Mouse (Mus musculus): Measurements from ENCODE around the gene Msantd2. TPM values are rescaled to one million over a fixed set of nuclear protein-coding genes. Genes with fewer than 3 reads are reported as not detected.

Msantd2 gene
- polyA plus RNA-seq, 1 experiment from 2014 or later: 8.1 TPM

- H3K4me3 ChIP-seq (ENCODE audit: low read length): no peak overlapping the region
- ATAC-seq: no peak
- WGBS: 61% methylated on average over 3 of the region's 3 CpGs
Measured at GRCm38 (mm10) chr9:37495761-37496160, 6.6 kb downstream of the Msantd2 start.

DNA sequence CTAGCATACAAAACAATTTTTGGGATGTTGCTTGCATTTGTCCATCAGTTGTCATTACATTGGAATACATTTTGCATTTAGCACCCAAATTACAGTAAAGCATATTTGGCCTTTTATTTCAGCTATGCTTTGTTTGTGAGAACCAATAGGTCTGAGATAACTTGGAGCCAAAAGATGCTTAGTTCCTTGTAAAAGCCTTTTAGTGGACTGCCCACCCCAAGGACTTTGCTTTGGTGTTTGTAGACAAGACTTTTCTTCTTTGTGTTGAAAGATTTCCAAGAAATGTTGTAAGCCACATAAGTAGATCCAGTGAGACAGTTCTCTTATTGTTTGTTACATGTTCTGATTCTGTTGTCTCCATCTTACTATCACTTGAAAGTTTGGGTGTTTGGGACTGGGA is 7.2 kb downstream of the Msantd2 start:
- H3K9me3 ChIP-seq (ENCODE audit: control insufficient read depth, low read length): no peaks in the 10 kb centered on the region
- no peak for ATAC-seq
- no peak overlapping the region for H3K27ac ChIP-seq (ENCODE audit: low read length)
- no peak overlapping the region for H3K9ac ChIP-seq (ENCODE audit: low read depth, low read length)
- H3K4me1 ChIP-seq (ENCODE audit: control insufficient read depth, insufficient read depth, low read length): no peaks in the 10 kb centered on the region
- no peak overlapping the region for H3K4me2 ChIP-seq (ENCODE audit: low read depth, low read length)
- H3K27me3 ChIP-seq (replicated peaks; ENCODE audit: control insufficient read depth, insufficient read depth, low read length): no peaks in the 10 kb centered on the region
- no peak overlapping the region for H3K4me3 ChIP-seq (ENCODE audit: low read length)
- no peaks in the 10 kb centered on the region; the same call in 1 of the 2 replicates for H3K36me3 ChIP-seq (ENCODE audit: control insufficient read depth, insufficient read depth, low read length)

More at GRCm38 (mm10) chr9:37495761-37496160, 6.6 kb downstream of the Msantd2 start:
- Histone ChIP-seq H3K9ac (ENCODE audit: low read depth, low read length) (no peak overlapping the region), H3K27ac (ENCODE audit: low read length) (no peak overlapping the region), H3K36me3 (ENCODE audit: control insufficient read depth, insufficient read depth, low read length) (no peaks in the 10 kb centered on the region; the same call in 1 of the 2 replicates), H3K27me3 (replicated peaks; ENCODE audit: control insufficient read depth, insufficient read depth, low read length) (no peaks in the 10 kb centered on the region), H3K4me1 (ENCODE audit: control insufficient read depth, insufficient read depth, low read length) (peaks cover 2% of the 10 kb centered on the region; the same call in 1 of the 2 replicates), H3K4me2 (ENCODE audit: low read depth, low read length) (no peak overlapping the region), H3K9me3 (ENCODE audit: control insufficient read depth, low read length) (no peaks in the 10 kb centered on the region)

- no peak overlapping the region for H3K4me2 ChIP-seq (ENCODE audit: low read depth, low read length)
- ATAC-seq: no peak
- no peaks in the 10 kb centered on the region for H3K9me3 ChIP-seq (ENCODE audit: control insufficient read depth, low read length)
- H3K4me1 ChIP-seq (ENCODE audit: control insufficient read depth, insufficient read depth, low read length): no peaks in the 10 kb centered on the region
- H3K27me3 ChIP-seq (replicated peaks; ENCODE audit: control insufficient read depth, insufficient read depth, low read length): no peaks in the 10 kb centered on the region
- no peak overlapping the region for H3K9ac ChIP-seq (ENCODE audit: low read depth, low read length)
- no peaks in the 10 kb centered on the region; the same call in 1 of the 2 replicates for H3K36me3 ChIP-seq (ENCODE audit: control insufficient read depth, insufficient read depth, low read length)
- WGBS: 91% methylated on average over 3 of the region's 3 CpGs
- H3K4me3 ChIP-seq (ENCODE audit: low read length): no peak overlapping the region
- H3K27ac ChIP-seq (ENCODE audit: low read length): no peak overlapping the region
Measured at GRCm38 (mm10) chr9:37500201-37500600, 11.1 kb downstream of the Msantd2 start.

DNA sequence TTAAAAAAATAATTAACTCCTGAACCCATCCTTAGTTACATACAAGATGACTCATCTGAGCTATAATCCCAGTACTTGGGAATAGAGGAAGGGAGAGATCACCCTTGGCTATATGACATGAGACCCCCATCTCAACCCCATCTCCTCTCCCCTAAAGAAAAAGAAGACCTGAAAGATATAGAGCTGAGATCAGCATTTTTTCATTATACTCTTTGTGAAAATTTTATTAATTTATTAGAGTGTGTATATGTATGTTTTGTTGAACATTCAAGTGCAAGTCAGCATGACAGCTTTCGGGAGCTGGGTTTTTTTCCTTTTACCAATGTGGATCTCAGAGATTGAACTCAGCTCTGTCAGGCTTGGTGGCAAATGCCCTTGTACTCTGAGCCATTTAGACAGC is 12.1 kb downstream of the Msantd2 start:
- Histone ChIP-seq H3K4me1 (ENCODE audit: control insufficient read depth, insufficient read depth, low read length) (no peaks in the 10 kb centered on the region), H3K9me3 (ENCODE audit: control insufficient read depth, low read length) (no peaks in the 10 kb centered on the region), H3K36me3 (ENCODE audit: control insufficient read depth, insufficient read depth, low read length) (no peaks in the 10 kb centered on the region; the same call in 1 of the 2 replicates), H3K27ac (ENCODE audit: low read length) (no peak overlapping the region), H3K4me3 (ENCODE audit: low read length) (no peak overlapping the region), H3K9ac (ENCODE audit: low read depth, low read length) (no peak overlapping the region), H3K27me3 (replicated peaks; ENCODE audit: control insufficient read depth, insufficient read depth, low read length) (no peaks in the 10 kb centered on the region), H3K4me2 (ENCODE audit: low read depth, low read length) (no peak overlapping the region)
- 88% methylated on average over 1 of the region's 1 CpGs for WGBS
- no peak for ATAC-seq

DNA sequence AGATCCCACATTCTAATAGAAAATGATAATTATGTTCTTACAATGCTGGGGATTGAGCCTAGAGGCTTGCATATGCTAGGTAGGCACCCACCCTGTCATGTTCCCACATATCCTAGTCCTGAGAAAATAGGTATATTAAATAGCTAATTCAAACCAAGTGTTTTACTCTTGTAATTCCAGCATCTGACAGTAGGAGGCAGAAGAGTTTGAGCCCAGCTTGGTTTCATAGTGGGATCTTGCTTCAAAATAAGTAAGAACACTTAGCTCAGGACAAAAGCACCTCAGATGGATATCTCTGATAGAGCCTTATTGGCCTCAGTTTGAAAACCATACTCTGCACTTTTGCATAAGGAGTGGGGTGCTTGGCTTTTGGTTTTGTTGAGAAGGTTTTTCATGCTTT is 15.2 kb downstream of the Msantd2 start:
- H3K4me2 ChIP-seq (ENCODE audit: low read depth, low read length): no peak overlapping the region

GRCm38 (mm10) chr9:37506023-37506422 is 16.9 kb downstream of the Msantd2 start:
- WGBS: 76% methylated on average over 1 of the region's 1 CpGs
- Histone ChIP-seq H3K4me1 (ENCODE audit: control insufficient read depth, insufficient read depth, low read length) (no peaks in the 10 kb centered on the region), H3K4me3 (ENCODE audit: low read length) (no peak overlapping the region), H3K4me2 (ENCODE audit: low read depth, low read length) (no peak overlapping the region), H3K27me3 (replicated peaks; ENCODE audit: control insufficient read depth, insufficient read depth, low read length) (no peaks in the 10 kb centered on the region), H3K36me3 (ENCODE audit: control insufficient read depth, insufficient read depth, low read length) (no peaks in the 10 kb centered on the region), H3K27ac (ENCODE audit: low read length) (no peak overlapping the region), H3K9me3 (ENCODE audit: control insufficient read depth, low read length) (no peaks in the 10 kb centered on the region), H3K9ac (ENCODE audit: low read depth, low read length) (no peak overlapping the region)
- ATAC-seq: no peak

More for the DNA sequence above, 15.2 kb downstream of the Msantd2 start:
- no peaks in the 10 kb centered on the region for H3K4me1 ChIP-seq (ENCODE audit: control insufficient read depth, insufficient read depth, low read length)
- no peaks in the 10 kb centered on the region; the same call in 1 of the 2 replicates for H3K36me3 ChIP-seq (ENCODE audit: control insufficient read depth, insufficient read depth, low read length)
- no peaks in the 10 kb centered on the region for H3K27me3 ChIP-seq (replicated peaks; ENCODE audit: control insufficient read depth, insufficient read depth, low read length)
- H3K4me3 ChIP-seq (ENCODE audit: low read length): no peak overlapping the region
- no peak for ATAC-seq
- H3K9ac ChIP-seq (ENCODE audit: low read depth, low read length): no peak overlapping the region
- H3K9me3 ChIP-seq (ENCODE audit: control insufficient read depth, low read length): no peaks in the 10 kb centered on the region
- no peak overlapping the region for H3K27ac ChIP-seq (ENCODE audit: low read length)

GRCm38 (mm10) chr9:37512097-37512496 is 23.0 kb downstream of the Msantd2 start:
- Histone ChIP-seq H3K4me3 (ENCODE audit: low read length) (no peak overlapping the region), H3K36me3 (ENCODE audit: control insufficient read depth, insufficient read depth, low read length) (no peaks in the 10 kb centered on the region), H3K4me1 (ENCODE audit: control insufficient read depth, insufficient read depth, low read length) (no peaks in the 10 kb centered on the region), H3K4me2 (ENCODE audit: low read depth, low read length) (no peak overlapping the region), H3K27ac (ENCODE audit: low read length) (no peak overlapping the region), H3K27me3 (replicated peaks; ENCODE audit: control insufficient read depth, insufficient read depth, low read length) (no peaks in the 10 kb centered on the region), H3K9me3 (ENCODE audit: control insufficient read depth, low read length) (no peaks in the 10 kb centered on the region), H3K9ac (ENCODE audit: low read depth, low read length) (no peak overlapping the region)
- WGBS: 95% methylated on average over 2 of the region's 2 CpGs
- ATAC-seq: no peak

DNA sequence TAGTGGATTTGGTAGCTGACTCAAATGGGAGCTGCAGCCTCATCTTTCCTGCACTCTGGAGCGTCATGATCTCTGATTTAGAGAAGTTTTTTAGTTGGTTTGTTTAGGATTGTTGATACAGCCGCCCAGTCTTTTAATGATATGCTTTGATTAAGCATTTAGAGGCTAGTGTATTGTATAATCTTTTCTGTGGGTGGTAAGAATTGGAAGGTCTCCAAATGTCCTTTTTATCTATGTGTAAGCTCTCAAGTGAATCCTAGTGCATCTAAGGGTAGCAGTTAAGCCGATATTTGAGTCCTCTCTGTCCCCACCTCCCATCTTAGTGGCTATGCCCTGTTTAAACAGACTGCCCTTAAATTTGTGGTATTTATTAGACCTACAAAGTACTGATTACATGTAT is 25.3 kb downstream of the Msantd2 start:
- no peaks in the 10 kb centered on the region for H3K4me1 ChIP-seq (ENCODE audit: control insufficient read depth, insufficient read depth, low read length)
- no peak for ATAC-seq
- 67% methylated on average over 3 of the region's 3 CpGs for WGBS
- no peaks in the 10 kb centered on the region for H3K27me3 ChIP-seq (replicated peaks; ENCODE audit: control insufficient read depth, insufficient read depth, low read length)
- H3K36me3 ChIP-seq (ENCODE audit: control insufficient read depth, insufficient read depth, low read length): no peaks in the 10 kb centered on the region
- H3K4me2 ChIP-seq (ENCODE audit: low read depth, low read length): no peak overlapping the region
- H3K9ac ChIP-seq (ENCODE audit: low read depth, low read length): no peak overlapping the region
- no peaks in the 10 kb centered on the region for H3K9me3 ChIP-seq (ENCODE audit: control insufficient read depth, low read length)
- no peak overlapping the region for H3K4me3 ChIP-seq (ENCODE audit: low read length)
- H3K27ac ChIP-seq (ENCODE audit: low read length): no peak overlapping the region

GRCm38 (mm10) chr9:37517467-37517866 is 28.3 kb downstream of the Msantd2 start:
- Histone ChIP-seq H3K36me3 (ENCODE audit: control insufficient read depth, insufficient read depth, low read length) (no peaks in the 10 kb centered on the region), H3K27me3 (replicated peaks; ENCODE audit: control insufficient read depth, insufficient read depth, low read length) (no peaks in the 10 kb centered on the region), H3K4me3 (ENCODE audit: low read length) (no peak overlapping the region), H3K27ac (ENCODE audit: low read length) (no peak overlapping the region), H3K9me3 (ENCODE audit: control insufficient read depth, low read length) (no peaks in the 10 kb centered on the region), H3K4me1 (ENCODE audit: control insufficient read depth, insufficient read depth, low read length) (no peaks in the 10 kb centered on the region), H3K4me2 (ENCODE audit: low read depth, low read length) (no peak overlapping the region), H3K9ac (ENCODE audit: low read depth, low read length) (no peak overlapping the region)
- WGBS: 78% methylated on average over 1 of the region's 1 CpGs
- 0 out of 2 replicates have a peak, but pooled peaks have one; percentile 44 for ATAC-seq

DNA sequence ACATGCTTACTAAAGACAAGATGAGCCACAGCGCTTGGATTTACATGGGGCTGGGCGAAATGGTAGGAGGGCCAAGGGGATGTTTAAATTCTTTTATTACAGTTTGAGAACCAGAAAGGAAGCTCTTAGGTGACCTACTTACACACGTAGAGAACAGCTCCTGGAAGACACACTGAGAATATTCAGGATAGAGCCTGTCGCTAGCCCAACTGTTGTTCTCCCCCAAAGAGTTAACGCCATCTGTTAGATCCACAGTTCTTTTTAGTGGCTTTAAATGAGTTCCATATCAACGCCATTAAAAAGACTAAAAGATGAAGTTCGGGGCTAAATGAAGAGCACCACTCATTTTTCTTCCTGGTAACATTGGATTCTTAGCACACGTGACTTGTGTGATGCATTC is 29.9 kb downstream of the Msantd2 start:
- Histone ChIP-seq H3K4me2 (ENCODE audit: low read depth, low read length) (no peak overlapping the region), H3K9ac (ENCODE audit: low read depth, low read length) (no peak overlapping the region), H3K9me3 (ENCODE audit: control insufficient read depth, low read length) (no peaks in the 10 kb centered on the region), H3K4me3 (ENCODE audit: low read length) (no peak overlapping the region), H3K27me3 (replicated peaks; ENCODE audit: control insufficient read depth, insufficient read depth, low read length) (no peaks in the 10 kb centered on the region), H3K27ac (ENCODE audit: low read length) (no peak overlapping the region), H3K4me1 (ENCODE audit: control insufficient read depth, insufficient read depth, low read length) (no peaks in the 10 kb centered on the region), H3K36me3 (ENCODE audit: control insufficient read depth, insufficient read depth, low read length) (0 out of 2 replicates have a peak, but pooled peaks cover 2% of the 10 kb centered on the region)
- WGBS: 90% methylated on average over 8 of the region's 8 CpGs
- ATAC-seq: no peak
